Mouse (Mus musculus) heart, postnatal 0 days (tissue): ENCODE results near the gene Slc6a12.

ENCODE experiments used
- CTCF ChIP-seq: IDR thresholded peaks from 2 replicates; pipeline ENCODE4 v1.5.1; 2016; ENCODE audit warnings: antibody characterized with exemption, control low read depth, low read depth
- EP300 ChIP-seq: IDR thresholded peaks from 2 replicates; pipeline ENCODE4 v1.6.1; 2016; ENCODE audit warnings: antibody characterized with exemption, low read depth

DNA sequence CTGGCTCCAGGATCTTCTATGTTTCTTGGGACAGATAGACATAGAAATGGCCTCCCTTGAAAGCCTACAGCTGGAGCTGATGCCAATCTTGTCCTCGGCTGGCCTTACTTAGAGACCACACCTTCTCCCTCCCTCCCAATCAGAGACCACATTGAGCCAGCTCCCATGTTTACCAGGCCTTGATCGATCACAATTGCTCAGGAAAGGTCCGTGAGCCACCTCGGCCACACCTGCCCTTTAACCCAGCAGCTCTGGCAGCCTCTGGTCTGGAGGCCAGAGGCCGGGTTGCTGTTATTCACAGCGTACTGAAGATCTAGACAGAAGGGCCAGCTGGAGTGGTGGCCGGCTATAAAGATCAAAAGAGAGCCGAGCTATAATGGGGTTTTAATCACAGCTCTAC, 3.6 kb downstream of the Slc6a12 start:
- no peak for TF ChIP-seq CTCF
- no peak for TF ChIP-seq EP300
